Mouse (Mus musculus) C2C12 (cell line): ENCODE measurements at regions not wholly inside any gene's neighbourhood (a gene's known extent, or its start where the extent isn't known, plus 50 kb on each side); places are given as distances from the start of the nearest gene placed in this dataset.

Experiments
- CTCF ChIP-seq: IDR thresholded peaks from one replicate; pipeline ENCODE4 v1.5.1; 2011; ENCODE audit not compliant: control insufficient read depth, insufficient read depth, insufficient read length
- MAX ChIP-seq: IDR thresholded peaks from one replicate; pipeline ENCODE4 v1.6.1; 2011; ENCODE audit warnings: mild to moderate bottlenecking, control low read depth
- MYOD1 ChIP-seq: IDR thresholded peaks from one replicate; pipeline ENCODE4 v1.6.1; 2011; ENCODE audit warnings: low read depth; ENCODE audit not compliant: control insufficient read depth, insufficient read length

DNA sequence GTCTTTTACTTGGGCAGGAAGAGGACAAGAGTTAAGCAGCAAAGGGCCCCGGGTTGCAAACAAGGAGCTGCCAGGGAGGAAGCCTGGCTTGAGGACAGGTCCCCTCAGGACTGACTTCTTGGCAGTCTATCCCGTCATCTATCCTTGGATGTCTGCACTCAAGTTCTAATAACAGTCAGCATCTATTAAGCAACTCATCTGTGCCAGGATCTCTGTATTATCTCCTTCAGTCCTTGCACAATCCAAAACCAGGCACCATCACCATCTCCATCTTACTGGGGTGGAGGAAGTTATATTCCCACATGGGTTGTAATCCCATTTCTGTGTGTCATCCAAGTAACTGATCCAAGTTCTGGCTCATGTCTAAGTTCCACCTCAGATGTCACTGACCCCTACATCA lies 87.1 kb upstream of the Lifr start:
- TF ChIP-seq CTCF (no peak), MAX (no peak), MYOD1 (no peak)
